Mouse (Mus musculus) ovary, postnatal 36 days (tissue): ENCODE data around the gene Cfap36.
A peak's percentile ranks its signal among the peaks of the same experiment; 100 is the strongest.

Experiments used
- DNase-seq: peaks from one replicate; pipeline ENCODE4 v3.0.0; 2022; ENCODE audit warnings: low spot score, mixed read lengths

The Cfap36 gene

DNA sequence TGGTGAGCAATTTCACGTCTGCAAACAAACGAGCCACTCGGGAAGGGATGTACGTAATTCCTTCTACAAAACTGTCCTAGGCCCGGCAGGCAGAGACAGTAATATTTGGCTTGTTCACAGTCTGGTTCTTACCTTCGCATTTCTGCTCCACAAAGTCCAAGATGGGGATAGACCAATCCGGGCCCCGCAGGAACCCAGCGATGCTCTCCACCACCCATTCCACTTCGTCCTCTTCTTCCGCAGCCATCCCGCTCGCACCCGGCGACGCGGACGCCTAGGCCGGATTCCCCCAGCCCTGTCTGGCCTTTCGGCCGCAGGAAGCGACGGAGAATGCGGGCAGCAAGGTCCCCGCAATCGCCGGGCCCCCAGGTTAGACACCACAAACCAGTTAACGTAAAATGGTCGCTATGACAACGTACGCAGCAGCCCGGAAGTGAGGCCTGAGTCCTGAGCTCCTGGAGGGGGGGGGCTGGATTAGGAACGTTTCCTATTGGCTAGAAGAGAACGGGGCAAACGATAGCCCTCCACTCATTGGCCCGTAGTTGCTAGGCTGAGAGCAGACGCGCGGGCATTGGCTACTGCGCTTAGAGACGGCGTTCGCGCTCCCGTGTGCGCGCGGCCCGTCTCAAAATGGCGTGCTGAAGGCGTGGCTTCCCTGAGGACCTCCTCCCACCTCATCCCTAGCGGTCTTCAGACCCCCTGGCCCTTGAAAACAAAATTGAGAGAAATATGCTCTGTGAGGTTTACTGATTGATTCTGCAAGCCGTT, at the start of gene Cfap36:
Gene Cfap36, minus strand, starts transcription at position 527 of the 768 bp plus-strand sequence.
- peak; percentile 84 for DNase-seq

DNA sequence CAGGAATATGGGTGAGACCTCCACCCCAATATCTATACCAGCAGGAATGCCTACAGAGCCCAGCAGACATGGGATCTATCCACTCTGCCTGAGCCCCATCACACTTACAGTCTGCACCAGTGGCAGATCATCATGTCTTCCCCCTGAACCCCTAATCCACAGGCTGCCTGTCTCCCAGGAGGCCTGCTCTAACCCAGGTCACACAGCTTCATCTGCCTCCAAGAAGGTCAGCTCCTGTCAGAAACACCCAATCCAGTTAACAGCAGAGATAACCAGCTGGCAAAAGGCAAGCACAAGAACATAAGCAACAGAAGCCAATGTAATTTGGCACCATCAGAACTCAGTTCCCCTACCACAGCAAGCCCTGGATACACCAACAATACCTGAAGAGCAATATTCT, 40.1 kb upstream of the Cfap36 start:
- DNase-seq: no peak

DNA sequence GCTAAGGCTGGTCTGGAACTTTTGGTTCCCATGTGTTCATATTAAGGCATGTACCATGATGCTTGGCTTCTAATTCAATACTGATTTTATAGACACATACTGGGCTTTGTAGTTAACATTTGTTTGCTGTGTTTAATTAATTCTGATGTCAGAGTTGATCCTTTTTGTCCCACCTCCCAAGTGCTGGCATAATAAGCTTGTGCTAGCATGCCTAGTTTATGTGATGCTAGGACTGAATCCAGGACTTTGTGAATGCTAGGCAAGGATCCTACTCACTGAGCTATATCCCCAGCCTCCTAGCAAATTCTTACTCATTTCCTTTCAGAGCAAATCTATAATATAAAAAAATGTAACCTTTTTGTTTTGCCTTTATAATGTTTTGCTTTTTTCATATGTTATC, 38.8 kb upstream of the Cfap36 start:
- DNase-seq: no peak

DNA sequence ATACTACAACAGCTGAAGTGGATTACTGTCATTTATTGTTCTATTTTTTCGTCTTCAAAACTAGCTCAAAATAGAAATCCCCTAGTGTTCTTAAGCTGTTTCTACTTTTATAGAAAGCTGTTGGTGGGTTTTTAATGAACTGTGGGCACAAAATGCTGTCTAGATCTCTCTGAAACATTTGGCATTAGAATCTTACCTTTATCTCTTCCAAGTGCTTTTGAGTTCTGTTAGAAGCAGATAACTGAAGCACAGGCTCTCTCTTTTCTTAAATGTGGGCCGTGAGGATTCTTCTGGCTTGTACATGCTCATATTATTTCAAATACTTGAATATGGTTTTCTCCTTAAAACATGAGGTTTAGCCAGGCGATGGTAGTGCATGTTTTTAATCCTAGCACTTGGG, 27.5 kb upstream of the Cfap36 start:
- no peak for DNase-seq

DNA sequence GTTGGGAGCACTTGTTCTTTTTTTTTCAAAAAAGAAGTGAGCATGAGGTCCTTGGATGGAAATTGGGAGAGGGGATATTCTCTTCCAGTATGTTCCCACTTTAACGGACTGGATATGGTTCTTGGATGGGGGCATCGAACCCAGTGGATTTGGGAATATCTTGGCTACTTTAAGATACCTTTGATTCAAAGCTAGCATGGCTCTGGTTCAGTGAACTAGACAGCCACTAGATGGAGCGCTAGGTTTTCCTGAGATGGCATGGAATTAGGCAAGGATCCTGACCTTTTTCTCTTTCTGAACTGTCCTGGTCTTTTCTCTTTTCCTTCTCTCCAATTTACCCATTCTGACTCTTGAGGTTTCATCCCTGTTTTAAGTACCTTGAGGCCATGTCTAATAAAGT, 20.6 kb upstream of the Cfap36 start:
- no peak for DNase-seq

DNA sequence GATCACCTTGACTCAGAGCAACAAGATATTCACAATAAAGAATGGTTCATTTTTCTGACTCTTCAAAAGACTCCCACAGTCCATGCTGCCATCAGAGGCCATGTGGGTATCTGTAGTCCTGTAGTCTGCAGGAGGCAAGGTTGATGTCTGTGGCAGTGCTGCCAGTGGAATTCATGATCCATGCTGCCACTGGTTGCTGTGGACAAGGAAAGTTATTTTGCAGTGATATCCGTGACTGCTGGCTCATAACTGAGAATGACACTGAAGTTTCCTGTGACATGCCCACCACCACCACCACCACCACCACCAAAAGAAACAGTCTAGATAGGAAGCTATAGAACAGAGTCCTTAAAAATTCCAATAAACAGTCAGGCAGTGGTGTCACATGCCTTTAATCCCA, 7.4 kb upstream of the Cfap36 start:
- DNase-seq: no peak

DNA sequence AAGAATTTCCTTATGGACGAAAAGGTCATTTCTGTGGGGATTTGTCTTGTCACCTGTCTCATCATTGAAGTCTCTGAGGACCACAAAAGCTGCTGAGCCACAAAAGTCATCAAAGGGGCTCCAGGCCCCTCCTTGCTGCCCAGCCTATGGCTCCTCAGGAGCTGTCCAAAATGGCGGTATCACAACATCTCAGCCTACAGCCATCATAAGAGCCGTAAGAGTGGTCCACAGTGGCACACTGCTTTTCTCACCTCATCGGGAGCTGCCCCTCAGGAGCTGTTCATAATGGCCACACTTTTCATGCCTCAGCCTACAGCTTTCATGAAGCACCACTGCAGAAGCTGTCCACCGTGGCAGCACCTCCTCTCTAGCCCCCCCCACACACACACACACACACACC, 1.2 kb upstream of the Cfap36 start:
- no peak for DNase-seq

DNA sequence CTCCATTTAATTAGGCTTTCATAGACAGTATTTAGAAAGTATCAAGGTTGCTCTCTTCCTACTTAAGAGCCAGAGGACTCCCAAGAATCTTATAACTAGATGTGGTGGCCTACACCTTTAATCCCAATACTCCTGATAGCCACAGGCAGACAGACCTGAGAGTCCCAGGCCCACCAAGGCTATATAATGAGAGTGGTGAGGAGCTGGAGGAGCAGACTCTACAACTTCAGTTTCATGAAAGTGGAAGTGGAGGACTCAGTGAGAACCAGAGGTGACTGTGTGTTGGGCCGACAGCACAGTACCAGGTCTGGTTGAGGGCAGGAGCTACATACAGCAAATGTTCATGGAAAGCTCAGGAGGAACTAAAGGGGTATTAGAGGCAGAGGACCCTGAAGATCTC, 516 bp upstream of the Cfap36 start:
- DNase-seq: no peak

DNA sequence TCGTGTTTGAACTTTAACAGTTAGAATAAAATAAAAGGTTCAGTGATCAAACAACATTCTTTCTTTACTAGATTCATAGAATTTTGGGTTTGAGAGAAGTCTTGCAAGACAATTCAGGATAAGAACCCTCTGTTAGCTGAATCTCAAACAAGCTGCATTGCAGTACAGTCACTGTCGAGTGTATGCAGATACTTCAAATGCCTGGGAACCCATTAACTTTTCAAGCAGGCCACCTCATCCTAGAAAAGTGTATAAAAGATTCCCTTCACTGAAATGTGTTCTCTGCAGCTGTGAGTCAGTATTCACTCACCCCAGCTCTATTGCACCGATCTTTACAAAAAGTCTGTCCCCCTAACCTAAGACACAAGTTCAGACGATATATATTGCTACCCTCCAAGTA, 1.2 kb downstream of the Cfap36 start:
- no peak for DNase-seq

DNA sequence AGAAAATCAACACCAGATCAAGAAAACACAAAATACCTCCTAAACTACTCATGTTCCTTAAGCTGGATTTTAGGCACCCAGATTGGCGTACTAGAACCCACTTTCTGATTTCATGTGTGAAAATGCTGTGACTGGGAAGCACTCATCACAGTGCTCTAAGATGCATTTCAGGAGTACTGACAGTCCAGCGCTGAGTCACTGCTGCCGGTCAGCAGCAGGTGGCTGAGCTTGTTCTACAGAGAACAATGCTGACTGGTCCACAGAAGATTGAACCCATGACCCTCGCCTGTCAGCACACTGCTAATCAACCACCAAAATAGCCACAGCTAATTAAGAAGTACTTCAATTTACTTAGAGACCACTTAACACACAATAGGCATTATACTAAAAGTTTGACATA, 5.2 kb downstream of the Cfap36 start:
- no peak for DNase-seq

DNA sequence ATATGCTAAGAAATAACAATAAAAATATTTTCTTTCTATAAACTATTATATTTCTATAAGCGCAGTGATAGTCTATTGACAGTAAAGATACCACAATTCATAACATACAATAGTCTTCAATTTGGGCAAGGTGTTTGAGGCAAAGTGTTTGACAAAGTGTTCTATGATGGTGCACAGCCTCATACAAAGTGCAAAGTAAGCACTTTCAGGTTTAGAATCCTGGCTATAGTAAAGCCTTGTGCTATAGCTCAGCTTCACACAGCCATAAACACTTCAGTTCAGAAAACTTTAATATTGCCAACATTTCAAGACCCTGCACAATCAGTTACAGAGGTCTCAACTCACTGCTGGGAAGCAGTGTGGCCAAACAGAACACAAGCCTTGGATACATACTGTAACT, 7.9 kb downstream of the Cfap36 start:
- no peak for DNase-seq

DNA sequence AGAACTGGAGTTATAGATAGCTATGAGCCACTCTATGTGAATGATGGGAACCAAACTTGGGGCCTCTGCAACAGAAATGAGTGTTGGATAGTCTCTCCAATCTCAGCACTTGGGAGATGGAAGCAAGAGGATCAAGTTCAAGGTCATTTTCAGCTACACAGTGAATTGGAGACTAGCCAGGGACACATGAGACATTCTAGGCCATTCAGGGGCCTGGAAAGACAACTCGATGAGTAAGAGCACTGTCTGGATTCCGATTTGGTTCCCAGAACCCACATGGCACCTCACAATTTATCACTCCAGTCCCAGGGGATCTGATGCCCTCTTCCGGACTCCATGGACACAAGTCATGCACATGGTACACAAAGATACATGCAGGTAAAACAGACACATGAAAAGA, 8.7 kb downstream of the Cfap36 start:
- no peak for DNase-seq

DNA sequence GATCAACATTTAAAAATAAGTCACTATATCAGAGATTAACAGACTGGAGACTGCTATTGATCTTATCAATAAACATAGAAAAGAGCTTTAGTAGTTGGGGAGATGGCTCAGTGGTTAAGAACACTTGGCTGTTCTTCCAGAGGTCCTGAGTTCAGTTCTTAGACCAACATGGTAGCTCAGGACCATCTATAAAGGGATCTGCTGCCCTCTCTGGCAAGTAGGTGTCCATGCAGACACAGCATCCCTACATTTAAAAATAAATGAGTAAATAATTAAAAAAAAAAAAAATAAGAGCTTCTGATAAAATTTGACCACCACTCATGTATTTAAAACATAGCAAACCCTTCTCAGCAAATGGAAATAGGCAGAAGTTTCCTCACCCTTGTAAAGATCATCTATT, 9.2 kb downstream of the Cfap36 start:
- DNase-seq: no peak

DNA sequence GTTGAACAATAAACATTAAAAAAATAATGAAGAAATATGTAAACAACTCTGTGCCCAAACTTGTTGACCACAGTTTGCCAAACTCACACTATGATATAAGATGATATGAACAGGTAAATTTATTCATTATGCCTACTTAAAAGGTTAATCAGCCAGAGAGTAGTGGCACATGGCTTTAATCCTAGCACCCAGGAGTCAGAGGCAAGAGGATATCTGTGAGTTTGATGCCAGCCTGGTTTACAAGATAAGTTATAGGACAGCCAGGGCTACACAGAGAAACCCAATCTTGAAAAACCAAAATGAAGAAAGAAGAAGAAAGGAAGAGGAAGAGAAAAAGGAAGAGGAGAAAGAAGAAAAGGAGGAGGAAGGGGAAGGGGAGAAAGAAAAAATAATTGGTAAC, 9.8 kb downstream of the Cfap36 start:
- DNase-seq: no peak

DNA sequence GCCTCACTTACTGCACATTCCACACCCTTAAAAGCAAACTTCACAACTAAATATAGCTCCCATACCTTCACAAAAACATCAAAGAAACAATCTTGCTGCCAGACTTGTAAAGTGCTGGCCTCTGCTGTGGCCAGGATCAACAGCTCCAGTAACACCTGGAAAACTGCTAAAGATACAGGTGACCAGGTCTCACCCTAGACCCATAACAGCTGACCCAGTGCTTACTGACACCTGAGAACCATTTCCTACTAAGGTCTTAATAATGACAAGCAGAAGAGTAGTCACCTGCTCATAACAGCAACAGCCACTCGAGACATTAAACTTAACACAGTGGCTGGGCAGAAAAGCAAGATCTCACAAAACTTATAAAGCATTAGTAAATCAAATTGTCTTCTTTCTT, 13.6 kb downstream of the Cfap36 start:
- DNase-seq: no peak

DNA sequence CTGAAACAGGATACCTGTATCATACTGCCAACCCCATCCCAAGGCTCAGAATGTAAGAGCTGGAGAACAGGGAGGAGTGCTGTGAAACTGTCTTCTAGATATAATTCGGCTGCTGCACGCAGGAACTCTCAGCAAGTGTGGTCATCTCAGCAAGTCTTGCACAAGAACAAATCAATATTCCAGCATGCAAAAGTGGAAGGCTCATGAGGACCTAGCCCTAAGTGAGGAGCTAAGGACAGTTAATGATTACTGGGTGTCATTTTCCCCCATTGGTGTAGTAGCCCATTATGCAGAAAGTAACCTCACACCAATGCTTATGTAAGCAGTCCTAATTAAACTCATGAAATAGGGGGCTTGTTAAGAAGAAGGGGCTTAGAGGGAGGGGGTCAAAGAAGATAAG, 18.3 kb downstream of the Cfap36 start:
- DNase-seq: no peak

DNA sequence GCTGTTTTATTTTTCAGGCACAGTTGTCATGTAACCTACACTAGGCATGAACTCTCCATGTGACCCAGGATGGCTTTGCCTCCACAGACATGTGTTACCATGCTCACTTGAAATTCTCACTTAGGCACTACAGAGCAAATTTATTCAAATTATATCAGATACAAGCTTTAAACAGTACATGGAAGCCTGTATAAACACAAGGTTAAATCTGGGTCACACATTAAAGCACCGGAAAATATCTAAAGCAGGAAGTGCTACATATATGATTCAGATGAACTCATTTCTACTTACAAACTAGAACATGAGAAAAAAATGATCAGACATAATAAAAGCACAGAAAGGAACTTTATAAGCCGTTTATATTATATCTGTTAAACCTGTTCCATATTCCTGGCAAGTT, 22.5 kb downstream of the Cfap36 start:
- no peak for DNase-seq

DNA sequence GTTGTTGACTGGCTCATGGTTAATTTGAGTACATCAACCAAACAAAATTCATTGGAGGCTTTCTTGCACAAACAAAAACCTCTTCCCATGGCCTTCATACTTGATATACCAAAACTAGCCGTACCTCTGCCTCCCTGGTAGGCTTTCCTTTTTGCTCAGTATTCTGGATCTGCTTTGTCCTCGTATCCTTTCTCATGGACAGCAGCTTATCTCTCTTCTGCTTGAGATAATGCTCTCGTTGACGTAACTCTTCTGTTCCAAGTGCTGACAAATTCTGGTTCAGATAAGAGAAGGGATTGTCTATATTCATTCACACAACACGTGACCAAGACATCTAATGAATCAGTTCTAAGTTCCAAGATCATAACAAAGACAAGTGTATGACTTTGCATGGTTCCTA, 24.9 kb downstream of the Cfap36 start:
- no peak for DNase-seq

DNA sequence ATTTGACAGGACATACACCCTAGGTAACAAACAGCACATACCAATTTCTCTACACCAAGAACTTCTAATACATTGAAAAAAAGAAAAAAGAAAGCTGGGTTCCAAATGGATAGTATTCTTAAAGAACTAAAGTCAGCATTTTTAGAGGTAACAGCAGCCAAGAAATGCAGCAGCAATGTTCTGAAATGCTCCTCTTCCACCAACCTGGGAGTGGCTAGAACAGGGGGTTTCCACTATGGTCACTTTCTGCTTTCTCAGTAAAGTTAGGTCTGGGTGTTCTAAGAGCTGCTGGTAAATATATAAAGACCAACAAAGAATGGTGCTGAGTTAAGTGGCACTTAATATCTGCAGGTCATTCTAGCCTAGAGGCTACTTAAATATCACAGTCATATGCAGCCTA, 28.2 kb downstream of the Cfap36 start:
- no peak for DNase-seq

DNA sequence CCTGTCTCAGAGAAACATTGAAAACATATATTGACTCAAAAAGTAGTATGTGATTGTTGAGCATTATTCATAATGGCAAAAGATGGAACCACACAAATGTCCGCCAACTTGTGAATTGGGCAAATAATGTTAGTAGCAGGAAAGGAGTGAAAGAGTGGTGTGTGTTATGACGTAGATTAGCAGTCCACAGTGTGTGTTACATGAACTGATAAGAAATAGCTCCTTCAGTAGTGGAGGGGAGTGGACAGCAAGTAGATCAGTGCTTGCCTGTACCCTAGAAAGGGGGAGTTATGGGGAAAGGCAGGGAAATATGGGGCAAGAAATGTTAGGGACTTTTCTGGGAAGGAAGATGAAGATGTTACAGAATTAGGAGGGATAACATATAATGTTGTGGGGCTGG, 31.0 kb downstream of the Cfap36 start:
- DNase-seq: no peak

DNA sequence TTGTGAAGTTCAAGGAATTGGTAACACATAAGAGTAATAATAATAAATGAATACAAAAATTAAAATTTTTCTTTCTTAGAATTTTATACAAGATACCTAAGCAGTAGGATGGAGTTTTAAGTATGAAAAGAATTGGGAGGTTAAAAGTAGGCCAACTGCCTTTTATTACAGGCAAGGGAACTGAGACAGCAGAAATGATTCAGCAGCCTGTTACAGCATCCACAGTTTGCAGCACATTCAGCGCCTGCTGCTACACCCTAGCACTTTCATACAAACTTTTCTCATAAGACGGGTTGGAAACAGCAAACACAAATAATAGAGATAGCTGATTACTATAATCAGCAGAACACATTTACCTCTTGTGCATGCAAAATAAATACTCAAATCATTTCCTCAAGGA, 37.4 kb downstream of the Cfap36 start:
- no peak for DNase-seq

DNA sequence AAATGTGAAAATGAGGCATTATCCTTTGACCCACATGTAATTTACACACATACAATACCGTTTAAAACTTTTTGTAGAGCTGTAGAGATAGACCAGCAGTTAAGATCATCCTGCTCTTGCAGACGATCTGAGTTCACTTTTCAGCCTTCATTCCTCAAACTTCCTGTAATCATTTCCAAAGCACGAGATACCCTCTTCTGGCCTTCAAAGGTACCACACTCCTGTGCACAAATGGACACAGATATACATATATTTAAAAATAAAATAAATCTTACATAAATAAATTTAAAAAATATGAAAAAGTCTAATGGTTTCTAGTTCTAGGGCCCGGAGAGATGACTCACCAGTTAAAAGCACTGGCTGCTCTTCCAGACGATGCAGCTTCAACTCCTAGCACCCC, 43.6 kb downstream of the Cfap36 start:
- no peak for DNase-seq

DNA sequence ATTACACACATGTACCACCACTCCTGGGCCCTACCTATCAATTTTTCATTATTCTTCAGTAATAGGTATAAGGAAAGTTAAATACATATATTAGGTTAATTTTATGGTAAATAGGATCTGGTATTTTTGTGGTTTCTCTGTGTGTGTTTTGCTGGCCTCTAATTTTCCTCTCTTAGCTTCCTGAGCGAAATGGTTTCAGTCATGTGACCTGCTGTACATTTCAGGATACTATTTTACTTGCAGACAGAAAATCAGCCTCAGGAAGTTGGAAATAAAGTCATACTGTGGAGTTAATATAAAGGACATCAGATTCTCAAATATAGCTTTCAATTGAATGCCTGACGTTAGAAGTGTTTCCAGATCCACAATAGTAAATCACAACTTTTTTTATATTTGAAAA, 58.2 kb downstream of the Cfap36 start:
- no peak for DNase-seq

DNA sequence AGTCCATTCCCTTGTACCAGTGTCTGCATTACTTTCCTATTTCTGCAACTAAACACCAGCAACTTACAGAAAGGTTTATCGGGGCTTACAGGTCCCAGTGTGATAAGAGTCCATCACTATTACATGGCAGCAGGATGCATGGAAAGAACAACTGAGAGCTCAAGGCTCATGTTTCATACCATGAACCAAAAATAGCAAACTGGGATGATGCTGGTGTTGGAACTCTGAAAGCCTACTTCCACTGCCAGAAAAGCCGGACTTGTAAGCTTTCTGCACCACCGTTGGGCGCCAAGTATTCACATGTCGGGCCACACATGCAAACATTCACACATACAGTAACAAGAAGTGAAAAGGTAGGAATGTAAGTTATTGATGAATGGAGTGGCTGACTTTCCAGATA, 65.5 kb downstream of the Cfap36 start:
- DNase-seq: no peak

DNA sequence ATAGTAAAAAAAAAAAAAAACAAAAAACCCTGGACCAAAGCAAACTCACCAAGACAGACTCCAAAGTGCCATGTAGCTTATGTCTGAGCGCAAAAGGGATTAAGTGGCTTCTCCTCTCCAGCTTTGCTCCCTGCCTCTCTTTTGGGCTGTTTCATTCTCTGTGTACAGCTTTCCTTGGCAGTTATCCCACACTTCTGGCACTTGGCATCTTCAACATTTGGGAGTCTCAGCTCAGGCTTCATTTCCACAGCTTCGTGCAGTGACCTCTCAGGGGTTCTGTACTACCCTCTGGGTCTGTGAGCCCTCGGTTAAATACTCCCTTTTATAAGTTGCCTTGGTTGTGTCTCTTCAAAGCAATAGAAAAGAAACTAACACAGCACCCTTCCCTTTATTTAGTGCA, 66.6 kb downstream of the Cfap36 start:
- DNase-seq: no peak
